Mouse (Mus musculus) liver, embryonic 14.5 days (tissue): ENCODE data around the gene Kmt2b. TPM values are rescaled to one million over a fixed set of nuclear protein-coding genes. Genes with fewer than 3 reads are reported as not detected.

Source experiments
- ATAC-seq: fragments of 200-750 bp; cut with Nextera tagmentation; 2 replicates; pipeline ENCODE4 v1.8.0; 2017; ENCODE audit warnings: moderate number of reproducible peaks, mild to moderate bottlenecking, moderate library complexity; ENCODE audit not compliant: insufficient read depth
- DNase-seq, 3 experiments: peaks; one replicate each; pipeline ENCODE4 v3.0.0-alpha.2; 2012 to 2013; ENCODE audit warnings: low read depth in 3 of 3, low spot score in 3 of 3
- H3K27ac ChIP-seq: fragments of 300-500 bp; sonication (generic); 2 replicates; pipeline ENCODE4 v1.5.1; 2014; ENCODE audit warnings: moderate library complexity, mild to moderate bottlenecking, control low read depth, inconsistent platforms
- H3K27me3 ChIP-seq: fragments of 300-500 bp; sonication (generic); 2 replicates; pipeline ENCODE4 v1.6.1; 2014; ENCODE audit warnings: mild to moderate bottlenecking, low read length, moderate library complexity; ENCODE audit not compliant: control insufficient read depth, insufficient read depth
- H3K36me3 ChIP-seq: fragments of 300-500 bp; sonication (generic); replicated peaks from 2 replicates; pipeline ENCODE4 v1.6.1; 2014; ENCODE audit warnings: low read depth; ENCODE audit not compliant: control insufficient read depth, insufficient read depth
- H3K4me1 ChIP-seq, 2 experiments: fragments of 200-500 bp in 1 of 2; fragments of 300-500 bp in 1 of 2; sonication (generic) in 1 of 2; replicated peaks; 2 replicates each; pipeline ENCODE4 v1.6.1; 2012 to 2014; ENCODE audit warnings: antibody characterized with exemption in 1 of 2, inconsistent platforms in 1 of 2, low read length in 1 of 2; ENCODE audit not compliant: control insufficient read depth in 2 of 2, insufficient read depth in 2 of 2
- H3K4me2 ChIP-seq: fragments of 300-500 bp; sonication (generic); 2 replicates; pipeline ENCODE4 v1.6.1; 2014; ENCODE audit warnings: low read depth, mild to moderate bottlenecking, control low read depth, moderate library complexity
- H3K4me3 ChIP-seq, 2 experiments: fragments of 200-500 bp in 1 of 2; fragments of 300-500 bp in 1 of 2; sonication (generic) in 1 of 2; 2 replicates each; pipeline ENCODE4 v1.5.1; 2012 to 2014; ENCODE audit warnings: low read depth in 2 of 2, low read length in 2 of 2, mild to moderate bottlenecking in 2 of 2, control low read depth in 1 of 2, inconsistent platforms in 1 of 2, moderate library complexity in 1 of 2; ENCODE audit not compliant: insufficient read depth in 1 of 2
- H3K9ac ChIP-seq: fragments of 300-500 bp; sonication (generic); replicated peaks from 2 replicates; pipeline ENCODE4 v1.6.1; 2014; ENCODE audit warnings: mild to moderate bottlenecking, control low read depth, moderate library complexity
- H3K9me3 ChIP-seq: fragments of 300-500 bp; sonication (generic); 2 replicates; pipeline ENCODE4 v1.6.1; 2016; ENCODE audit warnings: low read length, mixed read lengths; ENCODE audit not compliant: control insufficient read depth
- CTCF ChIP-seq: IDR thresholded peaks from 2 replicates; pipeline ENCODE4 v1.5.1; 2016; ENCODE audit warnings: antibody characterized with exemption, low read depth, control low read depth
- EP300 ChIP-seq: IDR thresholded peaks from 2 replicates; pipeline ENCODE4 v1.6.1; 2016; ENCODE audit warnings: antibody characterized with exemption, low read depth
- WGBS: fragments of 180-500 bp; shearing (Covaris S2); extraction: QIAGEN DNeasy Blood & Tissue Kit; methylation state at CpG from one replicate; pipeline ENCODE4 v1.1.7; 2014; ENCODE audit not compliant: insufficient replicate concordance; 5-methylcytosine and 5-hydroxymethylcytosine counted together
- polyA plus RNA-seq, 2 experiments: library from polyadenylated mRNA; depleted of rRNA in 1 of 2; stranded (reverse) in 1 of 2; unstranded in 1 of 2; fragments of >200 nt; fragmentation: Nextera tagmentation in 1 of 2; extraction: Ambion mirVana in 1 of 2; gene quantifications; 2 replicates each; pipeline versions ENCODE4 v1.2.1 to v1.2.3; 2012 to 2014

The Kmt2b gene
- polyA plus RNA-seq, 2 experiments: 3.4 to 10.4 TPM

DNA sequence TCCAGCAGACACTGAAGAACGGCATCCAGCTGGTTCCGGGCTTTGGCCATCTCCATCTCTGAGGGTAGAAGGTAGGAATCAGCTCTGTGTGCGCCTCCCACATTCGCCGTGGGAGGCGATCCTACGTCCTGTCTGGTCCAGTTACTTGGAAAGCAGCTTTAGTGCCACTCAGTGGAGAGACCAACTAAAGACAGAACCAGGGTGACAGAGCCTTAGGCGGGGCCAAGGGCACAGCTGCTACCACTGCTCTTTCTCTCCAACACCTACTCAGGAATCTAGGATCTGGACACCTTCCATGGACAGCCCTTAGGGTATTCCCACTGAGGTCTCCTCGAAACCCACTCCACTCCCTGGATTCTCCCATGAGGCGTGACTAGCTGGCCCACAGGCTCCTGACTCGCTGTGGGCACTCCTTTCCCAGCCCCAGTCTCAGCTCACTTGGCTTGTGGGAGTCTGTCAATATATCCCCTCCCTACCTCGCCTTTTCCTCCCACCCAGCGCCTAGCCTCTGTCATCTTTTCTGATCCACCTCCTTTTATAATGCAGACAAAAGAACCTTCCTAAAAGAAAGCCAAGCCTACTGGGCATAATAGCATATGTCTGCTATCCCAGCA lies 30.5 kb downstream of the Kmt2b start:
- 83% methylated on average over 13 of the region's 13 CpGs for WGBS
- no peak for ATAC-seq
- peak overlapping the region; percentile 83 to 90; a peak in 3 of 4 replicates for H3K4me3 ChIP-seq
- DNase-seq: no peak
- peak overlapping the region; percentile 77 for H3K9ac ChIP-seq
- no peak for TF ChIP-seq EP300
- TF ChIP-seq CTCF: no peak
- H3K9me3 ChIP-seq: no peaks in the 10 kb centered on the region
- H3K36me3 ChIP-seq: peaks cover 19% of the 10 kb centered on the region
- H3K4me1 ChIP-seq: peaks cover 16 to 17% of the 10 kb centered on the region in 2 experiments
- peak overlapping the region; percentile 92 for H3K4me2 ChIP-seq
- H3K27me3 ChIP-seq: no peaks in the 10 kb centered on the region
- peak overlapping the region; percentile 78; the same call in 1 of the 2 replicates for H3K27ac ChIP-seq

- Histone ChIP-seq H3K36me3 (peaks cover 19% of the 10 kb centered on the region), H3K4me3 (no peak overlapping the region), H3K27me3 (no peaks in the 10 kb centered on the region), H3K27ac (no peak overlapping the region), H3K4me2 (no peak overlapping the region), H3K4me1 (peaks cover 15 to 17% of the 10 kb centered on the region in 2 experiments), H3K9me3 (no peaks in the 10 kb centered on the region), H3K9ac (no peak overlapping the region)
- TF ChIP-seq EP300 (no peak), CTCF (peak; percentile 59)
- DNase-seq (no peak), ATAC-seq (no peak)
- 85% methylated on average over 18 of the region's 18 CpGs for WGBS
These were observed 31.5 kb downstream of the Kmt2b start for GRCm38 (mm10) chr7:30556894-30557536.

- Histone ChIP-seq H3K4me3 (peak overlapping the region in 1 of 2 experiments; percentile 83; a peak in 3 of 4 replicates), H3K9ac (peak overlapping the region; percentile 96), H3K4me2 (peak overlapping the region; percentile 99), H3K4me1 (peaks cover 14% of the 10 kb centered on the region in 2 experiments), H3K27me3 (no peaks in the 10 kb centered on the region), H3K9me3 (no peaks in the 10 kb centered on the region), H3K27ac (no peak overlapping the region), H3K36me3 (peaks cover 19% of the 10 kb centered on the region)
- ATAC-seq: no peak
- 81% methylated on average over 22 of the region's 22 CpGs for whole genome bisulfite sequencing
- no peak for DNase-seq
- TF ChIP-seq CTCF (no peak), EP300 (no peak)
These were observed 34.5 kb downstream of the Kmt2b start for GRCm38 (mm10) chr7:30553810-30554584.

GRCm38 (mm10) chr7:30553021-30553589 lies 35.4 kb downstream of the Kmt2b start:
- Histone ChIP-seq H3K9me3 (no peaks in the 10 kb centered on the region), H3K36me3 (peaks cover 19% of the 10 kb centered on the region), H3K9ac (peak overlapping the region; percentile 96), H3K27ac (peak overlapping the region; percentile 95), H3K4me3 (peak overlapping the region; percentile 83 to 90), H3K4me2 (peak overlapping the region; percentile 99), H3K27me3 (no peaks in the 10 kb centered on the region), H3K4me1 (peaks cover 7% of the 10 kb centered on the region in 2 experiments)
- ATAC-seq: no peak
- DNase-seq: no peak
- TF ChIP-seq CTCF (no peak), EP300 (no peak)
- 4% methylated on average over 23 of the region's 23 CpGs for WGBS
